Mouse (Mus musculus): ENCODE results near the gene Snx10. TPM values are rescaled to one million over a fixed set of nuclear protein-coding genes. Genes with fewer than 3 reads are reported as not detected.

Gene Snx10
- total RNA-seq, 1 experiment: 21.2 TPM

DNA sequence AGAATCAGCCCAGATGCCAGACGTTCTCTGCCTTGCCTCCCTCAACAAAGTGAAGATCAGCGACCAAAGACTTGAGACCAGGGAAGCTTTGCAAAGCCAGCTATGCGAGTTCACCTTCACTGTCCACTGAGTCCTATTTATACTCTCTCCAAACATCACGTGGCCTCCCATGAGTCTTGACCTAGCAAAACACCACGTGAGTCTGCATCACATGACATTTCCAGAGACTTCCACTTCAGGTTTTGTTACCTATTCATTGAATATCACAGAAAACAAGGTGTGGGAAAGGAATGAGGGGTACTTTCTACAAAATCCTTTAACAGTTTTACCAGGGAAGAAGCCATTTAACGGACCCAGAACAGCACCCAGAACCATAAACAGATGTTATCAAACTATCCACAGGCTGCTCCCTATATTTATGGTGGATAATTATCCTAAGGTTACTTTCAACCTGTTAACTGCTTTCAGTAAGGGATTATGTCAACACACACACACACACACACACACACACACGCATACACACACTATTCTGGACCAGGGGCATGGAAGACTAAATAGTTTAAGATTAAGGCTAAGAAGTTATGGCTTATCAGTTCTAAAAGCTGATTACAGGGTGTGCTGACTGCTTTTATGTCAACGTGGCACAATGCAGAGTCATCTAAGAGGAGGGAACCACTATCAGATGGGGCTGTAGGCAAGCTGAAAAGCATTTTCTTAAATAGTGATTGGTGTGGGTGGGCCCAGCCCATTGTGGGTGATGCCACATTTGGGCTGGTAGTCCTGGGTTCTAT is 26.2 kb upstream of the Snx10 start:
- Histone ChIP-seq H3K27ac (ENCODE audit: insufficient read depth, low read depth, low read length, poor library complexity, severe bottlenecking) (no peak overlapping the region), H3K4me1 (ENCODE audit: control insufficient read depth in 2 of 2, insufficient read depth in 2 of 2, low read length in 2 of 2, poor library complexity in 1 of 2) (no peaks in the 10 kb centered on the region), H3K9ac (ENCODE audit: insufficient read depth, low read depth, low read length, poor library complexity, severe bottlenecking) (no peak overlapping the region), H3K4me3 (ENCODE audit: insufficient read depth in 1 of 2, low read depth in 1 of 2, low read length in 2 of 2, poor library complexity in 1 of 2, severe bottlenecking in 1 of 2) (no peak overlapping the region), H3K9me3 (ENCODE audit: control insufficient read depth, insufficient read depth, low read depth, low read length) (no peaks in the 10 kb centered on the region), H3K36me3 (ENCODE audit: control insufficient read depth, insufficient read depth, low read length, poor library complexity, severe bottlenecking) (no peaks in the 10 kb centered on the region)
- no peak for TF ChIP-seq ZNF384 (IDR thresholded peaks at IDR 0.05; ENCODE audit: low read depth, low read length)
- TF ChIP-seq ZC3H11A (IDR thresholded peaks at IDR 0.05; ENCODE audit: borderline replicate concordance, low read depth, low read length): no peak
- TF ChIP-seq MAFK (IDR thresholded peaks at IDR 0.05; ENCODE audit: insufficient read depth, low read depth, low read length): no peak
- no peak for TF ChIP-seq CHD2 (IDR thresholded peaks at IDR 0.05; ENCODE audit: low read depth, low read length)
- no peak for TF ChIP-seq HCFC1 (IDR thresholded peaks at IDR 0.05; ENCODE audit: borderline replicate concordance, insufficient read depth, low read length)
- in situ Hi-C loops (cut with MboI; ENCODE audit: low sequenced_read_pairs in 2 of 2, unreplicated experiment in 2 of 2): no loop called here
- DNase-seq (ENCODE audit: low read depth, low spot score): no peak

DNA sequence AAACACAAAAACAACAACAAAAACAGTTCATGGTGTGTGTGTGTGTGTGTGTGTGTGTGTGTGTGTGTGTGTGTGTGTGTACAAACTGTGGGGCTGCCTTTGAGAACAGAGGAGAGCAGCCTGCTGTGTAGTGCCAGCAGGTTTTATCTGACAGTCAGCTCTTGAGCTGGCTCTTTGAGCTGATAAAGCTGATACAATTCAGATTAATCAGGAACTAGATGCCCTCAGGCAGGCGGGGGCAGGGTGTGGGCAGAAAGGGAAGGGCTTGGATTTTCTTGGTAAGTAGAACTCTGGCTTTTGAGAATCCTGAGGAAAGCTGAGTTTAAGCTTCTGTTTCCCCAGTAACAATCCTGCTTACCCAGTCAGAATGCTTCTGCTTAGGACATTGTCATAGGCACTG is 18.0 kb upstream of the Snx10 start:
- no peak for DNase-seq (ENCODE audit: low read depth, low spot score)
- no peaks in the 10 kb centered on the region for H3K9me3 ChIP-seq (ENCODE audit: control insufficient read depth, insufficient read depth, low read depth, low read length)
- in situ Hi-C loops (cut with MboI; ENCODE audit: low sequenced_read_pairs in 2 of 2, unreplicated experiment in 2 of 2): no loop called here
- H3K4me1 ChIP-seq (ENCODE audit: control insufficient read depth in 2 of 2, insufficient read depth in 2 of 2, low read length in 2 of 2, poor library complexity in 1 of 2): peaks cover 0 to 14% of the 10 kb centered on the region in 2 experiments; a peak in 3 of 4 replicates
- H3K4me3 ChIP-seq (ENCODE audit: insufficient read depth in 1 of 2, low read depth in 1 of 2, low read length in 2 of 2, poor library complexity in 1 of 2, severe bottlenecking in 1 of 2): no peak overlapping the region
- H3K9ac ChIP-seq (ENCODE audit: insufficient read depth, low read depth, low read length, poor library complexity, severe bottlenecking): peak overlapping the region; percentile 26; the same call in 1 of the 2 replicates
- H3K27ac ChIP-seq (ENCODE audit: insufficient read depth, low read depth, low read length, poor library complexity, severe bottlenecking): 0 out of 2 replicates have a peak overlapping the region, but pooled peaks have one; percentile 19
- no peaks in the 10 kb centered on the region for H3K36me3 ChIP-seq (ENCODE audit: control insufficient read depth, insufficient read depth, low read length, poor library complexity, severe bottlenecking)
- TF ChIP-seq MAFK (IDR thresholded peaks at IDR 0.05; ENCODE audit: insufficient read depth, low read depth, low read length) (no peak), HCFC1 (IDR thresholded peaks at IDR 0.05; ENCODE audit: borderline replicate concordance, insufficient read depth, low read length) (no peak), ZC3H11A (IDR thresholded peaks at IDR 0.05; ENCODE audit: borderline replicate concordance, low read depth, low read length) (no peak), ZNF384 (IDR thresholded peaks at IDR 0.05; ENCODE audit: low read depth, low read length) (no peak), CHD2 (IDR thresholded peaks at IDR 0.05; ENCODE audit: low read depth, low read length) (no peak)

DNA sequence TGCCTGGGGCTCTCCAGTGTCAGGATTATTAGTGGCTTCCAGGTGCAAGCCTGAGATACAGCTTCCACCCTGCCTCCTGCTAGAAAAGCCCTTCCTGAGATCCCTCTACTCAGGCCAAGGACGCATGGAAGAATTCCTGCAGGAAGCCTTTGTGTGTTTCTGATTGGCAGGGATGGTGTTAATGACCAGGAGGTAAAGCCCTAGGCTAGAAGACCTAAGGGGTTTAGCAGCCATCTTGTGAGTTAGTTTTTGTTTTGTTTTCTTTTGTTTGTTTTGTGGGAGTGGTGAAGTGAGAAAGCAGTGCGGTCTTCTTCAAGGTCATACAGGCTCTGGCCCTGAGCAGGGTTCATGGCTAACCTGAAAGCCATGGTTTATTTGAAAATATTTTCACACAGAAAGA is 16.1 kb upstream of the Snx10 start:
- H3K36me3 ChIP-seq (ENCODE audit: control insufficient read depth, insufficient read depth, low read length, poor library complexity, severe bottlenecking): no peaks in the 10 kb centered on the region

DNA sequence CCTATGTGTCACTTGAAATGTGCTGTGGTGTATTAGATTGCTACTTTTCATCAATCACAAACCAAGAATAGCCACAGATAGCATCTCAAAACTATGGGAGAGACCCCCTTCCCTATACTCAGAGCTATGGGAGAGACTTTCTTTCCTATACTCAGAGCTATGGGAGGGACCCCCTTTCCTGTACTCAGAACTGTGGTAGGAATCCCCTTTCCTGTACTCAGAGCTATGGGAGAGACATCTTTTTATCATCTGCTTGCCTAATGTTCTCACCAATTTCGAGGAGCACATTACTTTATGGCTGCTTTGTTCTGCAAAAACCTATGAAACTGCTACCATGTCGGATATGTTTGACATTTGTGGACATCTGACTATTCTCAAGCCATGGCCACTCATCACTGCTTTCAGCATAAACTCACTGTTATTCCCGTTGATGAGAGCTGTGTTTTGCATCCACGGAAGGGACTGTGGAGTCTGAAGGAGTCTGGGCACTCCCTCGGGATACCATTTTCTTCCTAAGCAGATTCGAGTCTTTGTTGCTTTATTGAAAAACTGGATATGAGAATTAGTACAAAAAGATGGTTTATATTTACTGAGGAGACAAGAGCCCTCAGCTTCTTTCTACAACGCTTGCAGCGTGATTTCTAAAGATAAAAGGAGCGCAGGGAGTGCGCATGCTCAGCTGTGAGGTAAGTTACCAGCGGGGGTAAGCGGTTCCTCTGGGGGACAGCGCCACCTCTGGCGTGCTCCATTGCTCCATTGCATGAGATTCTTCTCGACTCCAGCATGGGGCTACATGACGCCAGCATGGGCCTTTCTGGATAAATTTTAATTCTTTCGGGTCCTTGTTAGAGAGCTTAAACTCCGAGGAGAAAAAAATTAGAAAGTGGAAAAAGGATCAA is 14.7 kb upstream of the Snx10 start:
- H3K9ac ChIP-seq (ENCODE audit: insufficient read depth, low read depth, low read length, poor library complexity, severe bottlenecking): no peak overlapping the region
- TF ChIP-seq MAFK (IDR thresholded peaks at IDR 0.05; ENCODE audit: insufficient read depth, low read depth, low read length) (no peak), ZC3H11A (IDR thresholded peaks at IDR 0.05; ENCODE audit: borderline replicate concordance, low read depth, low read length) (peak; percentile 34; the same call in 1 of the 2 replicates)
- in situ Hi-C loops (cut with MboI; ENCODE audit: low sequenced_read_pairs in 2 of 2, unreplicated experiment in 2 of 2): no loop called here
- H3K9me3 ChIP-seq (ENCODE audit: control insufficient read depth, insufficient read depth, low read depth, low read length): no peaks in the 10 kb centered on the region
- DNase-seq (ENCODE audit: low read depth, low spot score): peak; percentile 83
- no peaks in the 10 kb centered on the region for H3K36me3 ChIP-seq (ENCODE audit: control insufficient read depth, insufficient read depth, low read length, poor library complexity, severe bottlenecking)
- H3K4me1 ChIP-seq (ENCODE audit: control insufficient read depth in 2 of 2, insufficient read depth in 2 of 2, low read length in 2 of 2, poor library complexity in 1 of 2): peaks cover 0 to 19% of the 10 kb centered on the region in 2 experiments; a peak in 3 of 4 replicates
- no peak overlapping the region for H3K27ac ChIP-seq (ENCODE audit: insufficient read depth, low read depth, low read length, poor library complexity, severe bottlenecking)
- H3K4me3 ChIP-seq (ENCODE audit: insufficient read depth in 1 of 2, low read depth in 1 of 2, low read length in 2 of 2, poor library complexity in 1 of 2, severe bottlenecking in 1 of 2): peak overlapping the region in 1 of 2 experiments; percentile 25; a peak in 1 of 4 replicates

More for the DNA sequence above, 16.1 kb upstream of the Snx10 start:
- no peak overlapping the region for H3K27ac ChIP-seq (ENCODE audit: insufficient read depth, low read depth, low read length, poor library complexity, severe bottlenecking)
- H3K9me3 ChIP-seq (ENCODE audit: control insufficient read depth, insufficient read depth, low read depth, low read length): no peaks in the 10 kb centered on the region
- DNase-seq (ENCODE audit: low read depth, low spot score): peak; percentile 49
- H3K9ac ChIP-seq (ENCODE audit: insufficient read depth, low read depth, low read length, poor library complexity, severe bottlenecking): no peak overlapping the region
- H3K4me1 ChIP-seq (ENCODE audit: control insufficient read depth in 2 of 2, insufficient read depth in 2 of 2, low read length in 2 of 2, poor library complexity in 1 of 2): peaks cover 0 to 16% of the 10 kb centered on the region in 2 experiments; a peak in 3 of 4 replicates
- H3K4me3 ChIP-seq (ENCODE audit: insufficient read depth in 1 of 2, low read depth in 1 of 2, low read length in 2 of 2, poor library complexity in 1 of 2, severe bottlenecking in 1 of 2): no peak overlapping the region
- in situ Hi-C loops (cut with MboI; ENCODE audit: low sequenced_read_pairs in 2 of 2, unreplicated experiment in 2 of 2): no loop called here
- TF ChIP-seq HCFC1 (IDR thresholded peaks at IDR 0.05; ENCODE audit: borderline replicate concordance, insufficient read depth, low read length) (no peak), ZC3H11A (IDR thresholded peaks at IDR 0.05; ENCODE audit: borderline replicate concordance, low read depth, low read length) (no peak), MAFK (IDR thresholded peaks at IDR 0.05; ENCODE audit: insufficient read depth, low read depth, low read length) (no peak), CHD2 (IDR thresholded peaks at IDR 0.05; ENCODE audit: low read depth, low read length) (no peak), ZNF384 (IDR thresholded peaks at IDR 0.05; ENCODE audit: low read depth, low read length) (no peak)

Measured in ES-E14 (cell line).